Mouse (Mus musculus): ENCODE results near the gene Sema5a. TPM values are rescaled to one million over a fixed set of nuclear protein-coding genes. Genes with fewer than 3 reads are reported as not detected.

Gene Sema5a
- polyA plus RNA-seq, 1 experiment from 2014 or later, result 15.7 TPM

DNA sequence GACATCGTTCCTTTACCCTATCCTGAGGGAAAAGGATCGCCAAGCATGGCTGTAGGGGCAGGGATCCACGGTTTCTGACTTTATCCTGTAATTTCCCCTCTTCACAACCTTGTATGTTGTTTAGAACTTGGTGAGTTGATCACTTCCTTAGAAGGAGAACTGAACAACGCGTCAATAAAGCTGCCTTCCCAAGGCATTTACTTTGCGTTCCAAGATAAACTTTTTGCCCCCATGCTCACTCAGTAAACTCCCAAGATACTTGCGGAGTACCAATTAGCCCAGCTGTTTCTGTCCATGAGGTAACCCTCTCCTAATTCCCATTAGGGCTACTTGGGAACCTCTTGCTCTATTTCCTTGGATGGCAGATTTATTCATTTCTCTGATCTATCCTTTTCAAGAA, 786 bp upstream of the Sema5a start:
- 48% methylated on average over 7 of the region's 7 CpGs for WGBS
- no peaks in the 10 kb centered on the region for H3K36me3 ChIP-seq (ENCODE audit: control insufficient read depth, insufficient read depth, low read length)
- peak overlapping the region; percentile 100 for H3K4me2 ChIP-seq (ENCODE audit: low read depth, low read length)
- H3K4me3 ChIP-seq (ENCODE audit: low read depth, low read length), result peak overlapping the region; percentile 59
- no peak overlapping the region; the same call in 1 of the 2 replicates for H3K27ac ChIP-seq (ENCODE audit: low read depth, low read length)
- H3K9ac ChIP-seq (replicated peaks; ENCODE audit: low read depth, low read length), result no peak overlapping the region
- H3K27me3 ChIP-seq (ENCODE audit: control insufficient read depth, insufficient read depth, low read length), result no peaks in the 10 kb centered on the region
- no peak for ATAC-seq (ENCODE audit: low read depth)
- H3K9me3 ChIP-seq (ENCODE audit: control insufficient read depth, low read length), result no peaks in the 10 kb centered on the region
- no peaks in the 10 kb centered on the region for H3K4me1 ChIP-seq (ENCODE audit: control insufficient read depth, insufficient read depth, low read length)

DNA sequence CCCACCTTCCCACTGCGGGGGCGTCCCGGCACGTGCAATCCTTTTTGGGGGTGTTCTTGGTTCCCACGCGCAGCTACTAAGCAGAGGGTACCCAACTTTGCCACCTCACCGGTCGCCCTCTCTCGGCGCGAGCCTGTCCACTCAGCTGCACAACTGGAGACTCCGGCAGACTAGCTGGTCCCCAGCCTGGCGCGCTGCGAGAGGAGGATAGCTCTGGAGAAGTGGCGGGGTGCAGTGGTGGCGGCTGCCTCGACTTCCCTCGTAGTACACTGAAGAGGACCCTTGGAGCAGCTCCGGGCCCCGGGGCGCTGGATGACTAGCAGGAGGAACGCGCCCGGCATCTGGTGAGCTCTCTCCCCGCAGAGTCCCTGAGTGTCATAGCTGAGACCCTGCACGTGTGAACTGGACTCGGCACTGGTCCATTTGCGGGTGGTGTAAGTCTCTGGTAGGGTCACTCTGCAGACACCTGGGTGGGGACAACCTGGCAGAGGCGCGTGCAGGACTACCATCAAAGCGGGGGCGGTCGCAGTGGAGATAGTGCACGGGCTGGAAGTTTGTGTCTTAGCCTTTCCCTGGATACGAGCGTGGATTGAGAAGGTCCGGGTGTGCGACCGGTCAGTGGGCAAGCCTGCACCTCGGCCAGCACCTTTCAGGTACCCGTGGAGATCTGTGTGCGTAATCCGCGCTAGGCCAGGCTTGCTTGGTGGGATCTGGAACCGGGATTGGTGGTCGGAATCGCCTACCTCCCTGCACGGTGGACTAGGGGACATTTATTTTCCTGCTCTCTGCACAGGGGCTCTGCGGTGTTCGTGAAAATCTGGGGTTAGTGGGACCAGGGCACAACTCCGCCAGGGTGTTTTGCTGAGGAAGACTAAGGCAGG, 586 bp downstream of the Sema5a start:
- under 1% methylated on average over 52 of the region's 52 CpGs for WGBS
- no peaks in the 10 kb centered on the region for H3K36me3 ChIP-seq (ENCODE audit: control insufficient read depth, insufficient read depth, low read length)
- no peaks in the 10 kb centered on the region for H3K4me1 ChIP-seq (ENCODE audit: control insufficient read depth, insufficient read depth, low read length)
- H3K27ac ChIP-seq (ENCODE audit: low read depth, low read length), result 0 out of 2 replicates have a peak overlapping the region, but pooled peaks have one; percentile 39
- ATAC-seq (ENCODE audit: low read depth), result peak; percentile 73
- H3K9me3 ChIP-seq (ENCODE audit: control insufficient read depth, low read length), result no peaks in the 10 kb centered on the region
- peak overlapping the region; percentile 59 for H3K4me3 ChIP-seq (ENCODE audit: low read depth, low read length)
- H3K27me3 ChIP-seq (ENCODE audit: control insufficient read depth, insufficient read depth, low read length), result no peaks in the 10 kb centered on the region
- peak overlapping the region; percentile 100 for H3K4me2 ChIP-seq (ENCODE audit: low read depth, low read length)
- H3K9ac ChIP-seq (replicated peaks; ENCODE audit: low read depth, low read length), result peak overlapping the region; percentile 49

GRCm38 (mm10) chr15:32245837-32246670, 1.4 kb downstream of the Sema5a start:
- WGBS, result under 1% methylated on average over 47 of the region's 47 CpGs
- ATAC-seq (ENCODE audit: low read depth), result peak; percentile 70
- no peak overlapping the region for H3K27ac ChIP-seq (ENCODE audit: low read depth, low read length)

DNA sequence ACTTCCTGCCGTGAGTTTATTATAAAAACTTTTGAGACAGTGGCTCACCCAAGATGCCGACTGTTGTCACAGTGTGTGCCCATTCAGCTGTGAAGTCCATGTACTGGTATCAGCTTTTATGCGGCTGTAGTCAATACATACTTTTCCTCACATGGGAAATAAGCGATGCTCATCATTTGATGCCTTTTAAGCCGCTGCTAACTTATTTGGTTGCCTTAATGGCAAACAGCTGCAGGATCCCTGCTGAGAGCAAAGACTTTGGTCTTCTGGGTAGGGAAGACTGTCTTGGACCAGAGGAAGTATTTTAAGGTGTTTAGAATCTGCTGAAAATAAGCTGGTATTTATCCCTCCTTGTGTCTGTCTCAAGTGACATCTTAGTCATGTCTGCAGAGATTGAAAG, 2.7 kb downstream of the Sema5a start:
- Histone ChIP-seq H3K9me3 (ENCODE audit: control insufficient read depth, low read length) (no peaks in the 10 kb centered on the region), H3K27me3 (ENCODE audit: control insufficient read depth, insufficient read depth, low read length) (no peaks in the 10 kb centered on the region), H3K4me3 (ENCODE audit: low read depth, low read length) (no peak overlapping the region; the same call in 1 of the 2 replicates), H3K4me1 (ENCODE audit: control insufficient read depth, insufficient read depth, low read length) (no peaks in the 10 kb centered on the region), H3K36me3 (ENCODE audit: control insufficient read depth, insufficient read depth, low read length) (no peaks in the 10 kb centered on the region), H3K27ac (ENCODE audit: low read depth, low read length) (no peak overlapping the region), H3K4me2 (ENCODE audit: low read depth, low read length) (peak overlapping the region; percentile 100; the same call in 1 of the 2 replicates), H3K9ac (replicated peaks; ENCODE audit: low read depth, low read length) (no peak overlapping the region)
- 57% methylated on average over 5 of the region's 5 CpGs for WGBS
- ATAC-seq (ENCODE audit: low read depth), result no peak

More at GRCm38 (mm10) chr15:32245837-32246670, 1.4 kb downstream of the Sema5a start:
- Histone ChIP-seq H3K27me3 (ENCODE audit: control insufficient read depth, insufficient read depth, low read length) (no peaks in the 10 kb centered on the region), H3K9me3 (ENCODE audit: control insufficient read depth, low read length) (no peaks in the 10 kb centered on the region), H3K4me1 (ENCODE audit: control insufficient read depth, insufficient read depth, low read length) (no peaks in the 10 kb centered on the region), H3K9ac (replicated peaks; ENCODE audit: low read depth, low read length) (peak overlapping the region; percentile 49), H3K36me3 (ENCODE audit: control insufficient read depth, insufficient read depth, low read length) (no peaks in the 10 kb centered on the region), H3K4me2 (ENCODE audit: low read depth, low read length) (peak overlapping the region; percentile 100), H3K4me3 (ENCODE audit: low read depth, low read length) (peak overlapping the region; percentile 59)

GRCm38 (mm10) chr15:32254806-32255205, 10.2 kb downstream of the Sema5a start:
- H3K27ac ChIP-seq (ENCODE audit: low read depth, low read length), result no peak overlapping the region
- H3K9ac ChIP-seq (replicated peaks; ENCODE audit: low read depth, low read length), result no peak overlapping the region
- no peaks in the 10 kb centered on the region for H3K4me1 ChIP-seq (ENCODE audit: control insufficient read depth, insufficient read depth, low read length)
- 72% methylated on average over 2 of the region's 2 CpGs for WGBS
- no peak for ATAC-seq (ENCODE audit: low read depth)
- H3K4me3 ChIP-seq (ENCODE audit: low read depth, low read length), result no peak overlapping the region
- no peaks in the 10 kb centered on the region for H3K9me3 ChIP-seq (ENCODE audit: control insufficient read depth, low read length)
- H3K36me3 ChIP-seq (ENCODE audit: control insufficient read depth, insufficient read depth, low read length), result no peaks in the 10 kb centered on the region
- H3K27me3 ChIP-seq (ENCODE audit: control insufficient read depth, insufficient read depth, low read length), result no peaks in the 10 kb centered on the region
- no peak overlapping the region for H3K4me2 ChIP-seq (ENCODE audit: low read depth, low read length)

GRCm38 (mm10) chr15:32257340-32257739, 12.7 kb downstream of the Sema5a start:
- Histone ChIP-seq H3K9me3 (ENCODE audit: control insufficient read depth, low read length) (no peaks in the 10 kb centered on the region), H3K4me1 (ENCODE audit: control insufficient read depth, insufficient read depth, low read length) (peaks cover 5% of the 10 kb centered on the region; the same call in 1 of the 2 replicates), H3K36me3 (ENCODE audit: control insufficient read depth, insufficient read depth, low read length) (no peaks in the 10 kb centered on the region), H3K4me3 (ENCODE audit: low read depth, low read length) (no peak overlapping the region), H3K27ac (ENCODE audit: low read depth, low read length) (no peak overlapping the region), H3K4me2 (ENCODE audit: low read depth, low read length) (no peak overlapping the region), H3K27me3 (ENCODE audit: control insufficient read depth, insufficient read depth, low read length) (no peaks in the 10 kb centered on the region), H3K9ac (replicated peaks; ENCODE audit: low read depth, low read length) (no peak overlapping the region)
- no peak for ATAC-seq (ENCODE audit: low read depth)
- WGBS, result 70% methylated on average over 8 of the region's 8 CpGs

- 43% methylated on average over 7 of the region's 7 CpGs for WGBS
Observed at GRCm38 (mm10) chr15:32257886-32258319, 13.3 kb downstream of the Sema5a start.

DNA sequence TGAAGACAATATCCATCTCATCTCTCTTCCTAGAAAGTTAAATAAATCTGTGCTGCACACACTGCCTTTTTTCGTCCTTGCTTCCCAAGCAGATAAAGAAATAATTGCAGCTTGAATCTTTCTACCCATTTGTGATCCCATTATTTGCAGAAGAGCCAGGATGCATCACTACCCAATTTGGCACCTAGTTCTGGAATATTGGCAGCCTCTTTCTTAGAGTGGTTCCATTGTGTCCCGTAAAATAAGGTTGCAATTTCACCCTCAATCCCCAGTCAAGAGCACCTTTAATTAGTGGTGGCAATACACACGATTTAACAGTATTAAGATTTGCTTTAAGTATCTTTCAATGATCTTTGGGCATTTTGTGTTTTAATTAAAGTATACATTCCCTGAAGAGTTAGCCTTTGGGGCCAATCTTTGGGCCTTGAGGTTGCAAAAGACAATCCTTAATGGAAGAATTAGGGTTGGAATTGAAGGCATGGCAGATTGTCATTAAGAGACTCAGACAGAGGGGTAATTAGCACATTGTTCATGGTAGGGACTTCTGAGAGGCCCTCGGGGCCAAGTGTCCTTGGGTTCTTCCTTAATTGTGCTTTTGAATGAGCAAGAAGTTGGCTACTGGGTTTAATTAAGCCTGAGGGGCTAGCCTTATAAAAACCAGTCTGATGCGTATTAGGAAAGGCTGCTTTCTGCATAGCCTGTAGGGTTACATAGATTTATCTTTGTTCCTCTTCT, 14.9 kb downstream of the Sema5a start:
- Histone ChIP-seq H3K4me2 (ENCODE audit: low read depth, low read length) (no peak overlapping the region), H3K9me3 (ENCODE audit: control insufficient read depth, low read length) (no peaks in the 10 kb centered on the region), H3K36me3 (ENCODE audit: control insufficient read depth, insufficient read depth, low read length) (no peaks in the 10 kb centered on the region), H3K4me1 (ENCODE audit: control insufficient read depth, insufficient read depth, low read length) (peaks cover 5% of the 10 kb centered on the region; the same call in 1 of the 2 replicates), H3K4me3 (ENCODE audit: low read depth, low read length) (no peak overlapping the region), H3K27me3 (ENCODE audit: control insufficient read depth, insufficient read depth, low read length) (no peaks in the 10 kb centered on the region), H3K27ac (ENCODE audit: low read depth, low read length) (no peak overlapping the region), H3K9ac (replicated peaks; ENCODE audit: low read depth, low read length) (no peak overlapping the region)
- WGBS, result 44% methylated on average over 5 of the region's 5 CpGs
- no peak for ATAC-seq (ENCODE audit: low read depth)

More at GRCm38 (mm10) chr15:32257886-32258319, 13.3 kb downstream of the Sema5a start:
- Histone ChIP-seq H3K9ac (replicated peaks; ENCODE audit: low read depth, low read length) (no peak overlapping the region), H3K9me3 (ENCODE audit: control insufficient read depth, low read length) (no peaks in the 10 kb centered on the region), H3K36me3 (ENCODE audit: control insufficient read depth, insufficient read depth, low read length) (no peaks in the 10 kb centered on the region), H3K4me1 (ENCODE audit: control insufficient read depth, insufficient read depth, low read length) (peaks cover 5% of the 10 kb centered on the region; the same call in 1 of the 2 replicates), H3K4me3 (ENCODE audit: low read depth, low read length) (no peak overlapping the region), H3K27ac (ENCODE audit: low read depth, low read length) (no peak overlapping the region), H3K27me3 (ENCODE audit: control insufficient read depth, insufficient read depth, low read length) (no peaks in the 10 kb centered on the region), H3K4me2 (ENCODE audit: low read depth, low read length) (no peak overlapping the region)
- no peak for ATAC-seq (ENCODE audit: low read depth)

Data from neural tube, embryonic 14.5 days (tissue).